Mouse (Mus musculus) heart, embryonic 14.5 days (tissue): ENCODE results near the gene Gal3st4. TPM values are rescaled to one million over a fixed set of nuclear protein-coding genes. Genes with fewer than 3 reads are reported as not detected.

ENCODE experiments used
- ATAC-seq: fragments of 200-750 bp; cut with Nextera tagmentation; 2 replicates; pipeline ENCODE4 v1.8.0; 2017; ENCODE audit warnings: low read depth, moderate TSS enrichment; ENCODE audit not compliant: insufficient number of reproducible peaks, insufficient read depth, low FRiP score
- H3K27ac ChIP-seq, 2 experiments: fragments of 200-500 bp in 1 of 2; fragments of 300-500 bp in 1 of 2; sonication (generic) in 1 of 2; replicated peaks in 1 of 2; 2 replicates each; pipeline ENCODE4 v1.5.1; 2012 to 2014; ENCODE audit warnings: low read depth in 2 of 2, low read length in 2 of 2, control low read depth in 1 of 2, mild to moderate bottlenecking in 1 of 2, mixed read lengths in 1 of 2; ENCODE audit not compliant: control insufficient read depth in 1 of 2, insufficient read depth in 1 of 2
- H3K27me3 ChIP-seq: fragments of 300-500 bp; sonication (generic); 2 replicates; pipeline ENCODE4 v1.6.1; 2014; ENCODE audit warnings: mild to moderate bottlenecking, low read length, control low read depth; ENCODE audit not compliant: control insufficient read depth, insufficient read depth
- H3K36me3 ChIP-seq: fragments of 300-500 bp; sonication (generic); 2 replicates; pipeline ENCODE4 v1.6.1; 2014; ENCODE audit warnings: mild to moderate bottlenecking, control low read depth, low read length, mixed read lengths; ENCODE audit not compliant: control insufficient read depth, insufficient read depth
- H3K4me1 ChIP-seq, 2 experiments: fragments of 200-500 bp in 1 of 2; fragments of 300-500 bp in 1 of 2; sonication (generic) in 1 of 2; 2 replicates each; pipeline ENCODE4 v1.6.1; 2012 to 2014; ENCODE audit warnings: low read length in 2 of 2, control low read depth in 1 of 2, mixed read lengths in 1 of 2; ENCODE audit not compliant: control insufficient read depth in 2 of 2, insufficient read depth in 2 of 2
- H3K4me2 ChIP-seq: fragments of 300-500 bp; sonication (generic); 2 replicates; pipeline ENCODE4 v1.6.1; 2014; ENCODE audit warnings: mild to moderate bottlenecking, low read length
- H3K4me3 ChIP-seq, 2 experiments: fragments of 200-500 bp in 1 of 2; fragments of 300-500 bp in 1 of 2; sonication (generic) in 1 of 2; 2 replicates each; pipeline ENCODE4 v1.5.1; 2012 to 2014; ENCODE audit warnings: low read length in 2 of 2, mild to moderate bottlenecking in 2 of 2, control low read depth in 1 of 2, low read depth in 1 of 2, moderate library complexity in 1 of 2; ENCODE audit not compliant: control insufficient read depth in 1 of 2, insufficient read depth in 1 of 2
- H3K9ac ChIP-seq: fragments of 300-500 bp; sonication (generic); 2 replicates; pipeline ENCODE4 v1.6.1; 2014; ENCODE audit warnings: mild to moderate bottlenecking, low read length
- H3K9me3 ChIP-seq: fragments of 300-500 bp; sonication (generic); 2 replicates; pipeline ENCODE4 v1.6.1; 2016; ENCODE audit warnings: low read length, control low read depth; ENCODE audit not compliant: control insufficient read depth
- WGBS: fragments of 180-500 bp; shearing (Covaris S2); extraction: QIAGEN DNeasy Blood & Tissue Kit; methylation state at CpG from one replicate; pipeline ENCODE4 v1.1.7; 2014; 5-methylcytosine and 5-hydroxymethylcytosine counted together
- polyA plus RNA-seq: library from polyadenylated mRNA; unstranded; fragments of >200 nt; fragmentation: Nextera tagmentation; extraction: Ambion mirVana; gene quantifications from 2 replicates; pipeline ENCODE4 v1.2.1, GENCODE M21; 2014

Gene Gal3st4
- polyA plus RNA-seq, 1 experiment from 2014 or later = 0.57 TPM

- WGBS = 88% methylated on average over 15 of the region's 15 CpGs
- H3K36me3 ChIP-seq = no peaks in the 10 kb centered on the region
- no peak overlapping the region for H3K4me2 ChIP-seq
- peaks cover 10% of the 10 kb centered on the region; the same call in 1 of the 2 replicates for H3K27me3 ChIP-seq
- H3K4me1 ChIP-seq = peaks cover 3 to 4% of the 10 kb centered on the region in 2 experiments; a peak in 3 of 4 replicates
- H3K9ac ChIP-seq = no peak overlapping the region
- no peak for ATAC-seq
- no peaks in the 10 kb centered on the region for H3K9me3 ChIP-seq
- H3K27ac ChIP-seq = no peak overlapping the region
- H3K4me3 ChIP-seq = no peak overlapping the region
Measured at GRCm38 (mm10) chr5:138280829-138281228, 8.2 kb upstream of the Gal3st4 start.

- H3K27ac ChIP-seq = no peak overlapping the region
- peaks cover 3 to 4% of the 10 kb centered on the region in 2 experiments; a peak in 3 of 4 replicates for H3K4me1 ChIP-seq
- no peaks in the 10 kb centered on the region for H3K36me3 ChIP-seq
- no peaks in the 10 kb centered on the region for H3K9me3 ChIP-seq
- WGBS = 19% methylated on average over 26 of the region's 26 CpGs
- peak overlapping the region; percentile 47 to 81 for H3K4me3 ChIP-seq
- no peak for ATAC-seq
- H3K9ac ChIP-seq = no peak overlapping the region
- H3K27me3 ChIP-seq = peaks cover 10% of the 10 kb centered on the region; the same call in 1 of the 2 replicates
- H3K4me2 ChIP-seq = peak overlapping the region; percentile 68
Measured at GRCm38 (mm10) chr5:138280425-138280768, 7.8 kb upstream of the Gal3st4 start.

- Histone ChIP-seq H3K4me3 (peak within 1 kb of the TSS; percentile 47 to 81), H3K27ac (no peak within 1 kb of the TSS), H3K4me1 (peaks cover 3 to 4% of the 10 kb centered on the region in 2 experiments; a peak in 3 of 4 replicates), H3K9ac (peak within 1 kb of the TSS; percentile 63), H3K4me2 (peak within 1 kb of the TSS; percentile 68), H3K9me3 (no peaks in the 10 kb centered on the region), H3K27me3 (peaks cover 10% of the 10 kb centered on the region; the same call in 1 of the 2 replicates), H3K36me3 (no peaks in the 10 kb centered on the region)
- WGBS = under 1% methylated on average over 56 of the region's 56 CpGs
- peak; percentile 98 for ATAC-seq
Measured at GRCm38 (mm10) chr5:138279585-138280424, 7.2 kb upstream of the Gal3st4 start, which contains the start of the genes Gm43720, Gpc2 and Stag3. Gene Gm43720, minus strand, starts transcription at chr5:138279958. Gene Gpc2, minus strand, starts transcription at chr5:138280005. Gene Stag3, plus strand, starts transcription at chr5:138280240.

DNA sequence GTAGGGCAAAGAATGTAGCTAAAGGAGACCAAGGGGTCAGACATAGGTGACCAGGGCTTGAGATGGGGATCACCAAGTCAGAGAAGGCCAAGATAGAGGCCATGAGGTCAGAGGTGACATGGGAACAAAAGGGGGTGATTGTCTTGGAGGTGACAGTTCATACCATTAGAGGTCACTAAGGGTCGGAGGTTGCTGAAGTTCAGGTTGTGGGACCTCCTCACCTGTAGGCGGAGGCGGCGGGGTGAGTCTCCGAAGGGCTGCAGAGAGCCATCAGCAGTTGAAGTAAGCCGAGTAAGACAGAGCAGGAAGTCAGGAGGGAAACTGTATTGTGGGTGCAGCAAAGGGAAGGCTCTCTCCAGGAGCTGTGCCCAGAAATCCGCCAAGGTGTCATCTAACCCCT, 5.4 kb upstream of the Gal3st4 start:
- H3K27ac ChIP-seq = no peak overlapping the region
- H3K9me3 ChIP-seq = no peaks in the 10 kb centered on the region
- 83% methylated on average over 7 of the region's 7 CpGs for WGBS
- peaks cover 14% of the 10 kb centered on the region; the same call in 1 of the 2 replicates for H3K27me3 ChIP-seq
- peaks cover 3 to 4% of the 10 kb centered on the region in 2 experiments; a peak in 3 of 4 replicates for H3K4me1 ChIP-seq
- ATAC-seq = no peak
- H3K4me3 ChIP-seq = no peak overlapping the region
- H3K9ac ChIP-seq = no peak overlapping the region
- H3K36me3 ChIP-seq = no peaks in the 10 kb centered on the region
- H3K4me2 ChIP-seq = no peak overlapping the region

DNA sequence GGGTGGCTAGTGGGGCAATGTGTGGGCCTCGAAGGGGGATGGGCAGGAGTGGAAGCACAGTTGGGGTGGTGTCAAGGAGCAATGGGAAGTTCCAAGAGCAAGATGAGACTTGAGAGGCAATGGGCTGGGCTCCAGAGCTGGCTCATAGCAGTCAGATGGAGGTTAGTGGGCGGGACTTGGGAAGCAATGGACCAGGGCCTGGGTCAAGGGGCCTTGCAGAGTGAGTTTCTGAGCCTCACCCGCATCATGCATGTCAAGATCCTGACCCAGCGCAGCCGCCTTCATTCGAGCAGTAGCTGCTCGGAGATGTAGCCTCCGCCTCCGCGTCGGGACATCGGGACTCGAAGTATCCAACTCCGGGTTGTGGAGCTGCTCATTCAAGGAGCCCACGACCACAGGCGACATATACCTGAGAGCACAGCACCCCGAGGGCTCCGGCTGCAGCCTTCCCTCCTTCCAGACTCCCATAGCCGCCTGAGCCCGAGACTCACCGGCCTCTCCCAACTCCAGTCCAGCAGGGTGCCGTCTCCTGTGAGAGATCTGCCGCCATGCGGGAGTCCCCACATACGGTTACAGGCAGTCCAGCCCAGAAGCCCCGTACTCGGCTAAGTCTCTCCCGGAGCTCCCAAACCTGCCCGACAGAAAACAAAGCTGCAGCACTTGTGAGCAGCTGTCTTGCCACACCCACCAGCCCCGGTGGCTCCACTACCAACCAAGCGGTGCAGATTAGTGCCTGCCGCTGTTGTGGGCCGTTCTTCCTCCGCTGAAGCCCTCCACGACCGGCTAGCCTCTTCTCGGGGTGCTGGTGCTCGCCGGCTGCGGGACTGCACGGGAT, 2.8 kb upstream of the Gal3st4 start:
- Histone ChIP-seq H3K27me3 (peaks cover 25% of the 10 kb centered on the region), H3K9me3 (no peaks in the 10 kb centered on the region), H3K9ac (peak overlapping the region; percentile 66), H3K4me1 (peaks cover 2 to 9% of the 10 kb centered on the region in 2 experiments; a peak in 3 of 4 replicates), H3K4me3 (peak overlapping the region; percentile 5 to 31; a peak in 3 of 4 replicates), H3K36me3 (no peaks in the 10 kb centered on the region), H3K4me2 (peak overlapping the region; percentile 66), H3K27ac (no peak overlapping the region)
- ATAC-seq = no peak
- WGBS = 24% methylated on average over 41 of the region's 41 CpGs

- ATAC-seq = no peak
- WGBS = 73% methylated on average over 8 of the region's 8 CpGs
- H3K27me3 ChIP-seq = peaks cover 26% of the 10 kb centered on the region
Measured at GRCm38 (mm10) chr5:138274186-138274585, 1.5 kb upstream of the Gal3st4 start.

DNA sequence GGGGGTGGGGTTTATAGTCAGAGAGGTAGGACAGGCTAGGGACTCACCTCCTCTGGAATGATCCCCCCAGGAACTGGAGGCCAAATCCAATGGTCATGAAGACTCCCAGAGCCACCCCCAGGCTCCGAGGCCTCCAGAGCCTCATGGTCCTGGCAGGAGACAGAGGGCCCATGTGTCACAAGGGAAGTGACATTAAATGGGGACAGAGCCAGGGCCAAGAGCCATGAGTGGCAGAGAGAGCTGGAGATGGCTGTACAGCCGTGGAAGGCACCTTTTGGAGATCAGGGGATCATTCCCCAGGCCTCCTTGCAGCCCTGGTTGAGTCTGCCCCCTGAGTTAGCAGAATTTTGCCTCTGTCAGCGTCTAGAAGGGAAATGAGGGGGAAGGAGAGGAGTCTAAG, 1.4 kb downstream of the Gal3st4 start:
- no peak for ATAC-seq
- Histone ChIP-seq H3K27ac (no peak overlapping the region), H3K27me3 (peaks cover 23% of the 10 kb centered on the region), H3K36me3 (0 out of 2 replicates have a peak, but pooled peaks cover 3% of the 10 kb centered on the region), H3K4me1 (peaks cover 0 to 5% of the 10 kb centered on the region in 2 experiments; a peak in 2 of 4 replicates), H3K9me3 (no peaks in the 10 kb centered on the region), H3K4me2 (no peak overlapping the region), H3K9ac (no peak overlapping the region), H3K4me3 (no peak overlapping the region)
- WGBS = 35% methylated on average over 3 of the region's 3 CpGs

More at GRCm38 (mm10) chr5:138274186-138274585, 1.5 kb upstream of the Gal3st4 start:
- H3K36me3 ChIP-seq = no peaks in the 10 kb centered on the region
- no peak overlapping the region for H3K27ac ChIP-seq
- no peak overlapping the region for H3K9ac ChIP-seq
- no peak overlapping the region for H3K4me3 ChIP-seq
- H3K9me3 ChIP-seq = no peaks in the 10 kb centered on the region
- peaks cover 0 to 9% of the 10 kb centered on the region in 2 experiments; a peak in 2 of 4 replicates for H3K4me1 ChIP-seq
- H3K4me2 ChIP-seq = no peak overlapping the region
